Mouse (Mus musculus) forebrain, embryonic 15.5 days (tissue): ENCODE measurements around the gene Zfp697. TPM values are rescaled to one million over a fixed set of nuclear protein-coding genes. Genes with fewer than 3 reads are reported as not detected.
"Not testable (repeated sequence)": the region's sequence is repeated elsewhere in the genome, so short reads cannot be mapped to it uniquely, and the experiment has no call there.

Source experiments
- ATAC-seq: fragments of 200-750 bp; cut with Nextera tagmentation; replicated peaks from 2 replicates; pipeline ENCODE4 v1.8.0; 2017; ENCODE audit warnings: mild to moderate bottlenecking, moderate TSS enrichment, moderate library complexity
- H3K27ac ChIP-seq: fragments of 300-500 bp; sonication (generic); replicated peaks from 2 replicates; pipeline ENCODE4 v1.5.1; 2015; ENCODE audit warnings: mild to moderate bottlenecking, inconsistent platforms
- H3K27me3 ChIP-seq: fragments of 300-500 bp; sonication (generic); 2 replicates; pipeline ENCODE4 v1.6.1; 2015; ENCODE audit warnings: inconsistent platforms
- H3K36me3 ChIP-seq: fragments of 300-500 bp; sonication (generic); 2 replicates; pipeline ENCODE4 v1.6.1; 2015; ENCODE audit warnings: mild to moderate bottlenecking, inconsistent platforms
- H3K4me1 ChIP-seq: fragments of 300-500 bp; sonication (generic); 2 replicates; pipeline ENCODE4 v1.6.1; 2015; ENCODE audit warnings: inconsistent platforms
- H3K4me2 ChIP-seq: fragments of 300-500 bp; sonication (generic); replicated peaks from 2 replicates; pipeline ENCODE4 v1.6.1; 2015; ENCODE audit warnings: mild to moderate bottlenecking, inconsistent platforms
- H3K4me3 ChIP-seq: fragments of 300-500 bp; sonication (generic); 2 replicates; pipeline ENCODE4 v1.5.1; 2015; ENCODE audit warnings: mild to moderate bottlenecking, inconsistent platforms
- H3K9ac ChIP-seq: fragments of 300-500 bp; sonication (generic); replicated peaks from 2 replicates; pipeline ENCODE4 v1.6.1; 2015; ENCODE audit warnings: mild to moderate bottlenecking, inconsistent platforms
- H3K9me3 ChIP-seq: fragments of 300-500 bp; sonication (generic); 2 replicates; pipeline ENCODE4 v1.6.1; 2016; ENCODE audit warnings: inconsistent platforms
- WGBS: fragments of 180-500 bp; shearing (Covaris S2); methylation state at CpG from one replicate; pipeline ENCODE4 v1.1.7; 2015; ENCODE audit warnings: mixed read lengths; 5-methylcytosine and 5-hydroxymethylcytosine counted together
- polyA plus RNA-seq: library from polyadenylated mRNA; unstranded; fragments of >200 nt; fragmentation: Nextera tagmentation; extraction: Ambion mirVana; gene quantifications from 2 replicates; pipeline ENCODE4 v1.2.1, GENCODE M21; 2015

Zfp697 gene
- polyA plus RNA-seq, 1 experiment from 2014 or later, result 15.5 TPM

- ATAC-seq, H3K9ac ChIP-seq, H3K4me3 ChIP-seq, H3K4me2 ChIP-seq, H3K9me3 ChIP-seq, H3K4me1 ChIP-seq, H3K27ac ChIP-seq, H3K27me3 ChIP-seq, H3K36me3 ChIP-seq: not testable (repeated sequence)
Observed at GRCm38 (mm10) chr3:98494184-98494583, 111.9 kb downstream of the Zfp697 start.

- H3K27me3 ChIP-seq, H3K27ac ChIP-seq, H3K9ac ChIP-seq, H3K36me3 ChIP-seq, H3K9me3 ChIP-seq, H3K4me3 ChIP-seq, H3K4me1 ChIP-seq, ATAC-seq, H3K4me2 ChIP-seq: not testable (repeated sequence)
Observed at GRCm38 (mm10) chr3:98495055-98495454, 112.8 kb downstream of the Zfp697 start.

GRCm38 (mm10) chr3:98496762-98497161, 114.5 kb downstream of the Zfp697 start:
- peak; percentile 43; the same call in 1 of the 2 replicates for ATAC-seq
- WGBS, result no CpG with 5 or more reads among the region's 2 CpGs
- H3K27ac ChIP-seq, result not testable (repeated sequence)

DNA sequence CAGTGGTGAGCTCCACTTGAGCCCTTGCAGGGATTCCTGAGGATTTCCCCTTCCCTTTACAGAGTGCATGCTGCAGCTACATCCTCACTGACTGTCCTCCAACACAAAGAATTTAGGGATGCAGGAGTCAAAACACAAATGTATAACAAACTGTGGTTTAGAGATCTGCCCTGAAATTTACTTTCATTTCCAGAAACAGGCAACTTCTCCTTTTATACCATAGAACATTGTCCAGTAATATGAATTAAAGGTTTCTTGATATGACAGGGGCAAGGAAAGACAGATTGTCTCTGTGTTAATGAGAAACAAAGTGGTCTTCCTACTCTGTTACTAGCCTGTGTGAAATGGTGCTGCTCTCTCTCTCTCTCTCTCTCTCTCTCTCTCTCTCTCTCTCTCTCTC, 115.1 kb downstream of the Zfp697 start:
- H3K4me1 ChIP-seq, H3K4me3 ChIP-seq, H3K9ac ChIP-seq, H3K36me3 ChIP-seq, H3K4me2 ChIP-seq, H3K27me3 ChIP-seq, ATAC-seq, H3K9me3 ChIP-seq, H3K27ac ChIP-seq: not testable (repeated sequence)

More at GRCm38 (mm10) chr3:98496762-98497161, 114.5 kb downstream of the Zfp697 start:
- H3K27me3 ChIP-seq, H3K36me3 ChIP-seq, H3K4me3 ChIP-seq, H3K9me3 ChIP-seq, H3K4me1 ChIP-seq, H3K4me2 ChIP-seq, H3K9ac ChIP-seq: not testable (repeated sequence)

GRCm38 (mm10) chr3:98507229-98507628, 125.0 kb downstream of the Zfp697 start:
- not testable (repeated sequence) for H3K9me3 ChIP-seq, H3K36me3 ChIP-seq, H3K4me2 ChIP-seq, H3K4me1 ChIP-seq, H3K27me3 ChIP-seq, H3K4me3 ChIP-seq, H3K27ac ChIP-seq, H3K9ac ChIP-seq, ATAC-seq
- no CpG with 5 or more reads among the region's 5 CpGs for WGBS

DNA sequence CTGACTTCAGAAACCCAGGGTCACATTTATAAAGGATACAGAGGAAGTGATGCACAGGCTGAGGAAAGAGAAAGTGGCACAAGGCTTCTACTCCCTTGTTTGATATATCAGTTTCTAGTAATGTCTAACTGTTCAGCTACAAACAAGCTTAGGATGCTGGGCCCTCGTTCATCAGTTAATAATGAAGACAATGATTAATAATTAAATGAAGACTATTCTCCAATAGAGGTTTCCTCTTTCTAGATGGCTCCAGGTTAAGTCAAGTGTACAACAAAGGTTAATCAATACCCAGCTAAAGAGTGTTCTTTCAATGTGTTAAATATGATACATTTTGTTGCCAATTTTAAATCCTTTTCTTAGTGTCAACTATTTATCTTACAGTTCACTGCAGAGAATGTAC, 128.2 kb downstream of the Zfp697 start, which contains the start of gene Hsd3b4:
TSS of gene Hsd3b4 (minus strand) at position 101 of the 400 bp plus-strand sequence.
- H3K27me3 ChIP-seq, H3K4me2 ChIP-seq, ATAC-seq, H3K9ac ChIP-seq, H3K4me1 ChIP-seq, H3K9me3 ChIP-seq, H3K27ac ChIP-seq, H3K4me3 ChIP-seq, H3K36me3 ChIP-seq: not testable (repeated sequence)
- WGBS, result no CpG with 5 or more reads among the region's 1 CpGs

- H3K9me3 ChIP-seq, H3K36me3 ChIP-seq, H3K4me2 ChIP-seq, ATAC-seq, H3K9ac ChIP-seq, H3K4me1 ChIP-seq, H3K27me3 ChIP-seq, H3K27ac ChIP-seq, H3K4me3 ChIP-seq: not testable (repeated sequence)
- 15% methylated on average over 1 of the region's 2 CpGs for WGBS
Observed at GRCm38 (mm10) chr3:98522779-98523178, 140.5 kb downstream of the Zfp697 start.

DNA sequence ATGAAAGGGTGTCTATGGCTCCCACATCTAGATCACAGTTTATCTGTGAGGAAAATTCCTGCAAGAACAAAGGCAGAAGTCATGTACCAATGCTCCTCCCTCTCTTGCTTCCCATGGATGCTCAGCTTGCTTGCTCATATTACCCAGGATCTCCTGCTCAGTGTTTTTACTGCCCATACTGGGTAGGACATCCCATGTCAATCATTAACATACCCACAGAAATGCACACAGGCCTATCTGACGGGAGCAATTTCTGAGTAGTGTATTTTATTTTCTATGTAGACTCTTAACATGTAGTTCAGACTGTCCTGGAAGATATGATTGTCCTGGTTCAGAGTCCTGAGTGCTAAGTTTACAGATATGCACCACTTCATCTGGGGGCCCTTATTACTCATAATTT, 142.3 kb downstream of the Zfp697 start:
- not testable (repeated sequence) for ATAC-seq, H3K9ac ChIP-seq
- WGBS, result no CpG with 5 or more reads among the region's 1 CpGs

GRCm38 (mm10) chr3:98524978-98525377, 142.7 kb downstream of the Zfp697 start:
- not testable (repeated sequence) for H3K4me1 ChIP-seq, H3K36me3 ChIP-seq, H3K9ac ChIP-seq, H3K4me2 ChIP-seq, H3K9me3 ChIP-seq, H3K27ac ChIP-seq, H3K4me3 ChIP-seq, ATAC-seq, H3K27me3 ChIP-seq

More for the DNA sequence above, 142.3 kb downstream of the Zfp697 start:
- not testable (repeated sequence) for H3K4me1 ChIP-seq, H3K27ac ChIP-seq, H3K4me2 ChIP-seq, H3K27me3 ChIP-seq, H3K4me3 ChIP-seq, H3K36me3 ChIP-seq, H3K9me3 ChIP-seq

GRCm38 (mm10) chr3:98547641-98548040, 165.4 kb downstream of the Zfp697 start:
- H3K9ac ChIP-seq, H3K27me3 ChIP-seq, H3K9me3 ChIP-seq, H3K27ac ChIP-seq, H3K4me2 ChIP-seq, H3K4me3 ChIP-seq, H3K4me1 ChIP-seq, H3K36me3 ChIP-seq, ATAC-seq: not testable (repeated sequence)

GRCm38 (mm10) chr3:98548495-98548894, 166.2 kb downstream of the Zfp697 start:
- no CpG with 5 or more reads among the region's 1 CpGs for WGBS

DNA sequence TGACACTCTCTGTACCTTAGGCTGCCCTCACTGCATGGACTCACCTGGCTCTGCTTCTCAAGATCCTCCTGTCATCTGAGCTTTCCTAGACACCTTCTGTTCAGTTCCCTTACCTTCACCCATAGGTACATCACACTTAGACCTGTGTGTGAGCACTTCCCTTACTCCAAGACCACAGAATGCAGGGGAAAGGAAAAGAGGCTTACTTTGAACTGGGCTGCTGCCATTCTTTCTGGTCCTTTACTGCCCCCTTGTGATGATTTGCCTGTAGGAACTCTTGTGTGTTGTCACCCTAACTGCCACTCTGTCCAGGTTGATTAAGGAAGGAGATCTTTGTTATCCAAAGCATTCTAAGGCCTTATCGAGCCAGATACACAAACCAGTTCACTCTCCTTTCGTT, 168.0 kb downstream of the Zfp697 start:
- ATAC-seq, result peak; percentile 69
- not testable (repeated sequence) for H3K4me3 ChIP-seq, H3K4me2 ChIP-seq, H3K9me3 ChIP-seq, H3K27ac ChIP-seq, H3K27me3 ChIP-seq, H3K4me1 ChIP-seq, H3K36me3 ChIP-seq, H3K9ac ChIP-seq
- no CpG with 5 or more reads among the region's 2 CpGs for WGBS

More at GRCm38 (mm10) chr3:98548495-98548894, 166.2 kb downstream of the Zfp697 start:
- H3K36me3 ChIP-seq, H3K27me3 ChIP-seq, H3K4me3 ChIP-seq, H3K9me3 ChIP-seq, H3K9ac ChIP-seq, H3K4me1 ChIP-seq, ATAC-seq, H3K27ac ChIP-seq, H3K4me2 ChIP-seq: not testable (repeated sequence)

- not testable (repeated sequence) for H3K27me3 ChIP-seq, H3K9me3 ChIP-seq, H3K27ac ChIP-seq, H3K4me3 ChIP-seq, H3K4me2 ChIP-seq, H3K36me3 ChIP-seq, ATAC-seq, H3K4me1 ChIP-seq, H3K9ac ChIP-seq
- WGBS, result no CpG with 5 or more reads among the region's 1 CpGs
Observed at GRCm38 (mm10) chr3:98550832-98551231, 168.6 kb downstream of the Zfp697 start.

DNA sequence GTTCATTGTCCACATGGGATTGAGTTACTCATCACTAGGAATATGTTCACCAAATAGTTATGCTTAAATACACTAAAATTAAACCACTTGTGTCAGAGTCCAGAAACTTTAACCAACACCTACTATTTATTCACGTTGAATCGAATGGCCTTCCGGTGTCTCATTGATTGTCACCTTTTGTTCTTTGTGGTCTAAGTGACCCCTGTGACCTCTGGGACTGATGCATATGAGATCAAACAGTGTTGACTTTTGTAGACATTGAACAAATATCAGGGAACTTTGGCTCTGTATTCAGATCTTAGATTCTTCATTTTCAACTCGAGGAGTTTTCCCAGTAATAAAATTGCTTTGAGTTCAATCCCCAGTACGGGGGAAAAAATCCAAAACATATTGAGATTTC, 178.4 kb downstream of the Zfp697 start:
- not testable (repeated sequence) for H3K4me2 ChIP-seq, H3K9me3 ChIP-seq, H3K4me3 ChIP-seq, H3K27me3 ChIP-seq, H3K9ac ChIP-seq, H3K36me3 ChIP-seq, H3K27ac ChIP-seq, H3K4me1 ChIP-seq, ATAC-seq
- WGBS, result no CpG with 5 or more reads among the region's 5 CpGs
